Mouse (Mus musculus) lung, postnatal 0 days (tissue): ENCODE results near the gene Smad1. TPM values are rescaled to one million over a fixed set of nuclear protein-coding genes. Genes with fewer than 3 reads are reported as not detected.

Experiments used
- ATAC-seq: fragments of 200-750 bp; cut with Nextera tagmentation; 2 replicates; pipeline ENCODE4 v1.8.0; 2017; ENCODE audit warnings: moderate library complexity
- DNase-seq: peaks from one replicate; pipeline ENCODE4 v3.0.0-alpha.2; 2016; ENCODE audit warnings: low spot score
- H3K27ac ChIP-seq: fragments of 300-500 bp; sonication (generic); 2 replicates; pipeline ENCODE4 v1.5.1; 2014; ENCODE audit warnings: antibody characterized with exemption, mild to moderate bottlenecking, low read length, mixed read lengths
- H3K27me3 ChIP-seq: fragments of 300-500 bp; sonication (generic); replicated peaks from 2 replicates; pipeline ENCODE4 v1.6.1; 2014; ENCODE audit warnings: low read length, mixed read lengths; ENCODE audit not compliant: insufficient read depth
- H3K36me3 ChIP-seq: fragments of 300-500 bp; sonication (generic); 2 replicates; pipeline ENCODE4 v1.6.1; 2014; ENCODE audit warnings: low read length, mixed read lengths; ENCODE audit not compliant: insufficient read depth
- H3K4me1 ChIP-seq: fragments of 300-500 bp; sonication (generic); 2 replicates; pipeline ENCODE4 v1.6.1; 2014; ENCODE audit warnings: antibody characterized with exemption, low read depth, low read length, mixed read lengths; ENCODE audit not compliant: insufficient read depth
- H3K4me2 ChIP-seq: fragments of 300-500 bp; sonication (generic); replicated peaks from 2 replicates; pipeline ENCODE4 v1.6.1; 2014; ENCODE audit warnings: low read depth, mild to moderate bottlenecking, low read length, moderate library complexity, mixed read lengths
- H3K4me3 ChIP-seq: fragments of 300-500 bp; sonication (generic); 2 replicates; pipeline ENCODE4 v1.5.1; 2014; ENCODE audit warnings: low read depth, low read length
- H3K9ac ChIP-seq: fragments of 300-500 bp; sonication (generic); replicated peaks from 2 replicates; pipeline ENCODE4 v1.6.1; 2014; ENCODE audit warnings: low read depth, mild to moderate bottlenecking
- H3K9me3 ChIP-seq: fragments of 300-500 bp; sonication (generic); 2 replicates; pipeline ENCODE4 v1.6.1; 2016; ENCODE audit warnings: low read length, mixed read lengths
- CTCF ChIP-seq: IDR thresholded peaks from 2 replicates; pipeline ENCODE4 v1.5.1; 2016; ENCODE audit warnings: antibody characterized with exemption, mild to moderate bottlenecking
- EP300 ChIP-seq: IDR thresholded peaks from 2 replicates; pipeline ENCODE4 v1.6.1; 2016; ENCODE audit warnings: antibody characterized with exemption, mild to moderate bottlenecking, control low read depth
- WGBS: fragments of 180-500 bp; shearing (Covaris S2); extraction: QIAGEN DNeasy Blood & Tissue Kit; methylation state at CpG from one replicate; pipeline ENCODE4 v1.1.7; 2014; 5-methylcytosine and 5-hydroxymethylcytosine counted together
- polyA plus RNA-seq: library from polyadenylated mRNA; unstranded; fragments of >200 nt; fragmentation: Nextera tagmentation; extraction: Ambion mirVana; gene quantifications from 2 replicates; pipeline ENCODE4 v1.2.1, GENCODE M21; 2015

Gene Smad1
- polyA plus RNA-seq, 1 experiment from 2014 or later = 23.0 TPM

- no peaks in the 10 kb centered on the region for H3K9me3 ChIP-seq
- DNase-seq = peak; percentile 39
- H3K9ac ChIP-seq = no peak overlapping the region
- WGBS = 36% methylated on average over 6 of the region's 6 CpGs
- TF ChIP-seq EP300 (no peak), CTCF (no peak)
- H3K27me3 ChIP-seq = no peaks in the 10 kb centered on the region
- no peak overlapping the region for H3K4me3 ChIP-seq
- no peak overlapping the region for H3K4me2 ChIP-seq
- H3K4me1 ChIP-seq = no peaks in the 10 kb centered on the region
- H3K27ac ChIP-seq = no peak overlapping the region
- no peaks in the 10 kb centered on the region for H3K36me3 ChIP-seq
- ATAC-seq = no peak
These were observed 5.7 kb upstream of the Smad1 start for GRCm38 (mm10) chr8:79404895-79405557.

GRCm38 (mm10) chr8:79400671-79401070 is 1.4 kb upstream of the Smad1 start:
- 79% methylated on average over 2 of the region's 2 CpGs for WGBS
- H3K4me1 ChIP-seq = peaks cover 8% of the 10 kb centered on the region; the same call in 1 of the 2 replicates
- ATAC-seq = no peak

GRCm38 (mm10) chr8:79398251-79398981 is 902 bp downstream of the Smad1 start:
- H3K4me1 ChIP-seq = peaks cover 11% of the 10 kb centered on the region; the same call in 1 of the 2 replicates
- H3K27me3 ChIP-seq = no peaks in the 10 kb centered on the region
- no peaks in the 10 kb centered on the region for H3K9me3 ChIP-seq
- WGBS = under 1% methylated on average over 51 of the region's 68 CpGs
- peak overlapping the region; percentile 92 for H3K4me3 ChIP-seq
- TF ChIP-seq EP300 = peak; percentile 41; the same call in 1 of the 2 replicates
- TF ChIP-seq CTCF = no peak
- DNase-seq (peak; percentile 79), ATAC-seq (peak; percentile 63)
- peak overlapping the region; percentile 96 for H3K27ac ChIP-seq
- H3K9ac ChIP-seq = peak overlapping the region; percentile 94
- H3K36me3 ChIP-seq = no peaks in the 10 kb centered on the region
- peak overlapping the region; percentile 71 for H3K4me2 ChIP-seq

More at GRCm38 (mm10) chr8:79400671-79401070, 1.4 kb upstream of the Smad1 start:
- no peak for DNase-seq
- no peak for TF ChIP-seq EP300
- no peak for TF ChIP-seq CTCF
- H3K4me3 ChIP-seq = no peak overlapping the region
- no peak overlapping the region for H3K9ac ChIP-seq
- no peaks in the 10 kb centered on the region for H3K27me3 ChIP-seq
- no peaks in the 10 kb centered on the region for H3K9me3 ChIP-seq
- H3K36me3 ChIP-seq = no peaks in the 10 kb centered on the region
- no peak overlapping the region for H3K4me2 ChIP-seq
- H3K27ac ChIP-seq = no peak overlapping the region

GRCm38 (mm10) chr8:79397705-79398250 is 1.5 kb downstream of the Smad1 start:
- Histone ChIP-seq H3K4me1 (peaks cover 11% of the 10 kb centered on the region; the same call in 1 of the 2 replicates), H3K4me2 (peak overlapping the region; percentile 71), H3K9ac (peak overlapping the region; percentile 94), H3K36me3 (no peaks in the 10 kb centered on the region), H3K27me3 (no peaks in the 10 kb centered on the region), H3K27ac (peak overlapping the region; percentile 96), H3K4me3 (peak overlapping the region; percentile 92), H3K9me3 (no peaks in the 10 kb centered on the region)
- ATAC-seq (peak; percentile 20; the same call in 1 of the 2 replicates), DNase-seq (peak; percentile 60)
- WGBS = 15% methylated on average over 7 of the region's 7 CpGs
- no peak for TF ChIP-seq EP300
- no peak for TF ChIP-seq CTCF

GRCm38 (mm10) chr8:79396911-79397310 is 2.4 kb downstream of the Smad1 start:
- ATAC-seq (no peak), DNase-seq (no peak)
- Histone ChIP-seq H3K4me2 (no peak overlapping the region), H3K27ac (no peak overlapping the region), H3K27me3 (no peaks in the 10 kb centered on the region), H3K4me1 (peaks cover 11% of the 10 kb centered on the region; the same call in 1 of the 2 replicates), H3K36me3 (no peaks in the 10 kb centered on the region), H3K4me3 (no peak overlapping the region), H3K9ac (no peak overlapping the region), H3K9me3 (no peaks in the 10 kb centered on the region)
- WGBS = 79% methylated on average over 6 of the region's 6 CpGs
- TF ChIP-seq CTCF = no peak
- TF ChIP-seq EP300 = no peak

GRCm38 (mm10) chr8:79394009-79394408 is 5.3 kb downstream of the Smad1 start:
- Histone ChIP-seq H3K4me3 (no peak overlapping the region), H3K27ac (no peak overlapping the region), H3K27me3 (no peaks in the 10 kb centered on the region), H3K4me2 (no peak overlapping the region), H3K36me3 (no peaks in the 10 kb centered on the region), H3K9me3 (no peaks in the 10 kb centered on the region), H3K9ac (no peak overlapping the region), H3K4me1 (peaks cover 11% of the 10 kb centered on the region; the same call in 1 of the 2 replicates)
- TF ChIP-seq EP300 (no peak), CTCF (no peak)
- 41% methylated on average over 9 of the region's 9 CpGs for WGBS
- ATAC-seq (no peak), DNase-seq (no peak)
